Mouse (Mus musculus) monocyte, adult 2 months (primary cell): Measurements from ENCODE around the gene Mettl4.
A peak's percentile ranks its signal among the peaks of the same experiment; 100 is the strongest.
"Not testable (repeated sequence)": the region's sequence is repeated elsewhere in the genome, so short reads cannot be mapped to it uniquely, and the experiment has no call there.

Experiments used
- DNase-seq, 2 experiments: peaks; one replicate each; pipeline ENCODE4 v3.0.0; 2022; ENCODE audit warnings: low spot score in 2 of 2, low read depth in 1 of 2

Gene Mettl4

GRCm38 (mm10) chr17:94749466-94750135, at the start of gene Mettl4:
Mettl4 (minus strand) TSS chr17:94750019.
- peak; percentile 82 to 86 for DNase-seq

- no peak for DNase-seq
Observed at GRCm38 (mm10) chr17:94778871-94779482, 29.2 kb upstream of the Mettl4 start.

DNA sequence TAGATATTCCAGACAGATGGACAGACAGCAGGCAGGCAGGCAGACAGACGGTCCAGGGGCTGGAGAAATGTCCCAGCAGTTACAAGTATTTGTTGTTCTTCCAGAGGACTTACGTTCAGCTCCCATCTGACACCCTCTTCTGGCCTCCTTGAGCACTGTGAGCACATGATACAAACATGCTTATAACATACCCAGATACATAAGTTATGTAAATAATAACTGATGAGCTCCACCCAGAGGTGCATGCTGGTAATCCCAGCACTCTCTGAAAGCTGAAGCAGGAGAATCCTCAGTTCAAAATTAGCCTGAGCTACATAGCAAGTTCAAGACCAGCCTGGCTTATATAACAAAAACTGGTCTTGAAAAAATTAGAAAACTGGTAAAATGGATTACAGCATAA, 18.7 kb upstream of the Mettl4 start:
- no peak for DNase-seq

DNA sequence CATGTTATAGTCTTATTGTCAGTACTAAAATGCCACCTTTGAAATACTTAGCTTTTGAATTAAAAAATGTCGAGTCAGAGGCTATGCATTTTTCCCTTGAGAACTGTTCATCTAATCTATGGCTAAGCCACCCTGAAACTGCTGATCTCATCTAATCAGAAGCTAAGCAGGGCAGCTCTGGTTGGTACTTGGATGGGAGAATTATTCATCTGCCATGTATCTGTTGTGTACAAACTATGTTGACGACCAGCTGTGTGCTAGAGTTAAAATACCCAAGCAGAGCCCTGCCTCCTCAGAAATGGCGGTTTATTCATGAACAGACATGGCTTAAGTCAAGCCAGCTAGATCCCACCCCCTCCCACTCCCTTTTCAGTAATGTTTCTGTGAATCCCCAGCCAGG, 14.9 kb upstream of the Mettl4 start:
- no peak for DNase-seq

- no peak for DNase-seq
Observed at GRCm38 (mm10) chr17:94764011-94764410, 14.2 kb upstream of the Mettl4 start.

- no peak for DNase-seq
Observed at GRCm38 (mm10) chr17:94762405-94762804, 12.6 kb upstream of the Mettl4 start.

- no peak for DNase-seq
Observed at GRCm38 (mm10) chr17:94750136-94750729, 414 bp upstream of the Mettl4 start.

DNA sequence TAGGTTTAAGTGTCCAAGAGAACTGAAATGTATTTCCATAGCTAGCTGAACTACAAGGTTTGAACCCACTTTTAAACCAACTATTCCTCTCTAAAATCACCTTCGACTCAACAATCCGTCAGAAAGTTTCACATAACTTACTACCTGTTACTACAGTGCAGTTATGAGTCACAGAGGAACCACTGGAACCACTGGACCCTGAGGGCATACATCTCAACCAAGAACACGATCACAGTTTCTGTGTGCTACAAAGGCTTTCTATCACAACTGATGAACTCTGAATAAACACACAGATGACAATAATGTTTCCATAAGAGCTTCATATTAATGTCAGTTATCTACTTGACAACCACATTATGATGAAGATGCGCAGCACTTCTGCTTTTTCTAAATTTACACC, 11.6 kb downstream of the Mettl4 start:
- DNase-seq: no peak

GRCm38 (mm10) chr17:94735885-94736284, 13.9 kb downstream of the Mettl4 start:
- DNase-seq: no peak

GRCm38 (mm10) chr17:94735437-94735836, 14.4 kb downstream of the Mettl4 start:
- no peak for DNase-seq

DNA sequence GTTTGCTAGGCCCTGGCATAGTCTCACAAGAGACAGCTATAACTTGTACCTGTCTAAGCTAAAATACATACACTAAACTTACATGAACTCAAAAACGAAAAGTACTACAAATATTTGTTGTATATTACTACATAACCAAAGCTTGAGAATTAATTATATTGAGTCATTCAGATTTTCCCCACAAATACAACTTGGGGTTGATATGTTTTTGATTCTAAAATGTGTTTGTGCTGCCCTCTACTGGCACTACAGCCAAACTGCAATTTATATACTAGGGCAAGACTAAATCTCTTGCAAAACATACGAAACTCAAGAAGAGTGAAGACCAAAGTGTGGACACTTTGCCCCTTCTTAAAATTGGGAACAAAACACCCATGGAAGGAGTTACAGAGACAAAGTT, 19.4 kb downstream of the Mettl4 start:
- DNase-seq: not testable (repeated sequence)

DNA sequence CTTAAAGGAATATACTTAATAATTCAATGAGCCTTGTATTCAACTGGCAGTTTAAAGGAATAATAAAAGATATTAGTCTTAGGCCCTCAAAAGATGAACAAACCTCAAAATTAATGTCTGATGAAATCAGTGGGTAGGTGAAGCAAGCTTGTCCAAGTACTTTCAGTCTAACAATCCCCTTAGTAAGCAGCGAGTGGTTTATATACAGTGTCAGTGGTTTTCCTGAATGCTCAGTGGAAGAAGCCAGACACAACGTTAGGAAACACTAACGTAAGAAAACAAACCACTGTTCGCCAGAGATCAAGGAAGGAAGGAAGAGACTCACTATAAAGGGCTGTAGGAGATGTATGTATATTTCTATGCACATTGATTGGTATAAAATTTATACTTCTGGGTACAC, 23.1 kb downstream of the Mettl4 start:
- DNase-seq: no peak

GRCm38 (mm10) chr17:94673515-94674317, 76.1 kb downstream of the Mettl4 start:
- DNase-seq: no peak
